Mouse (Mus musculus) CH12F3 (cell line): Measurements from ENCODE around the gene Neurl1b.

Experiments used
- in situ Hi-C: fragments of 300-500 bp; cut with MboI; formaldehyde crosslinking; loops from 2 replicates; pipeline ENCODE4 v1.14.3; 2020; ENCODE audit warnings: low sequenced_read_pairs

Gene Neurl1b

DNA sequence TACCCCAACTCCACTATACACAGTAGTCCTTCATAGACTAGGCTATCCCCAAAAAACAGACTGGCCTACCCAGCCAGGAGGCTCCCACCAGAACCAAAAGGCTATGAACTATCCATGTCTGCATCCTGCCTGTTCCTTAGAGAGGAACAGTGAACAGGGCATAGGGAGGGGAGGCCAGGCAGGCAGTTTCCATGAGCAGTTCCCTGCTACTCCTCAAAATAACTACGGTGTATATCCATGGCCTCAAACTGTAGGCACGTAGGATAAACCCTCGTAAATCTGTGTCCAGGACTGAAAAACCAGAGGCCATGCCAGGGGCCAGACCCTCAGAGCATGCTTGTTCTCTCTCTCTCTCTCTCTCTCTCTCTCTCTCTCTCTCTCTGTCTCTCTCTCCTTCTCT, 17.9 kb upstream of the Neurl1b start:
- in situ Hi-C loops = no loop called here

DNA sequence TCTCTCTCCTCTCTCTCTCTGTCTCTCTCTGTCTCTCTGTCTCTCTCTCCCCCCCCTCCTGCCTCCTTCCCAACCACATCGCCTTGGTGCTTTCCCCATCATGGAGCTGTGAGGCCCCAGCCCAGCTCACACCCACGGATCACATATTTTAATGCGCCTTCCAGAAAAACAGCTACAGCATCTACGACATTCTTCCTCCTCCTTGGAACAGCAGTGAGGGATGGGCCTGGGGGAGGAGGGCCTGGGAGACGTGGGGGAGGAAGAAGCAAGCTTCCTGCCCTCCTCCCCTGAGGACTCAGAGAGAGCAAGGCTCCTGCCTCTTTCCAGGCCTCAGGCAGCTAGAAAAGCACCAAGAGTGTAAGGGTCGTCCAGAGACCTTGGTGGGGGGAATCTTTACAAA, 17.3 kb upstream of the Neurl1b start:
- in situ Hi-C loops = no loop called here

DNA sequence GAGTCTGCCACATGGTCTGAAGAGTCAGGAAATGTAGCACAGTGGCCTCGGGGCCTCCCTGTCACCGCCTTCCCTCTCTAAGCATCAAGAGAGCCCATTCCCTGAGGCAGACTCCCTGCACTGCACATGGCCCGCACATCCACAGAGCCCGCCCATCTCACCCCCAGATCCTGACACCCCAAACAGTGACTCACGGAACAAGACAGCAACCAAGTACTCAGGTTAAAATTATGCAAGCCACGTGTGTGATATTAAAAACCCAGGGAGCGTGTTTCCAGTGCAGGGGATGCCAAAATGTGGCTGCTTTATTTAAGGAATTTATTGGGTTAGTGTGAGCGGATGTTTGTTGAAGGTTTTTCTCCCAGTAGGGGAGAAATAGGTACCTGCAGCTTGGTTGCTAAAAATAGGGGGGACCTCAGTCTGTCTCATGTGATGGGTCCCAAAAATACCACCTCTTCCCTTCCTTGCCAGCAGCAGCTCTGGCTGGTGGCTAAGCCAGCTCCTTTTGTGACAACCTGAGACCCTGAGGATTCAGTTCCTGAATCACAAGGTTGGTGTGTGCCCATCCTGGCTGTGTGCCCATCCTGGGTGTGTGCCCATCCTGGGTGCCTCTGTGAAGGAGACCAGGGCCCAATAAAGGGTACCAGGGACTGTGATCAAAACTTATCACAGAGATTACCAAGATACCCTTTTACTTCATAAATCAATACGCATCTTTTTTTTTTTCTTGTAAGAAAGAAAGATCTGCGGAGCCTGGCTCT, 9.1 kb upstream of the Neurl1b start:
- in situ Hi-C loops = no loop called here

DNA sequence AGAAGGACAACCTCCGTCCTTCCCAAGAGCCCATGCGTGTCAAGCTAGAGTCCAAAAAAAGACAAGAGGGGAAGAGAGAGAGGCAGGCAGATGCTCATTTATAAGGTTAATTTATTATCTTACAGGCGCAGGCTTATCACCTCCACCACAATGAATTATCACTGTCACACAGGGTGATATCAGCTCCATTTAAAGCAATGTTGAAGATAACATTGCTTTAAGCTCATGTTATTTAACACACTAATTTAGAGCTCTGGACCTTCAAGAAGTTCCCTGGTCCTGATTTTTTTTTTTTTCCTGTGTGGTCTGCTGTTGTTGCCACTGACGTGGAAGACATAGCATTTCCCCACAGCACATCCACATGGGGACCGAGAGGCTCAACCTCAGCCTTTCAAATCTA, 1.7 kb upstream of the Neurl1b start:
- in situ Hi-C loops = no loop called here

DNA sequence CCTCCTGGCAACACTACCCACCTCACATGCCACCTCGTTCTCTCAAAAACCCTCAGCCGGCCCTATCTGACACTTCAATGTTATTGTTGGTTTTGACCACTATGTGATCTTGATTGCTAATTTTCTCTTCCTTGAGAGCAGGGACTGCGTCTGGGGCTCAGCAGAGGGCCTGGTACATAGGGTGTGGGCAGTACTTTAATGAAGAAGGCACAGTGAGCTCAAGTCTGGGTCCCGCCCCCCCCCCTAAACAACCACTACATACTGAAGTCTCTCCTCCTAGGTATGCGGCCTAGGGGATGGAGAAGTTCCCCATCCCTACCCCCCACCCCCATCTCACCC, 476 bp upstream of the Neurl1b start:
- in situ Hi-C loops = no loop called here

DNA sequence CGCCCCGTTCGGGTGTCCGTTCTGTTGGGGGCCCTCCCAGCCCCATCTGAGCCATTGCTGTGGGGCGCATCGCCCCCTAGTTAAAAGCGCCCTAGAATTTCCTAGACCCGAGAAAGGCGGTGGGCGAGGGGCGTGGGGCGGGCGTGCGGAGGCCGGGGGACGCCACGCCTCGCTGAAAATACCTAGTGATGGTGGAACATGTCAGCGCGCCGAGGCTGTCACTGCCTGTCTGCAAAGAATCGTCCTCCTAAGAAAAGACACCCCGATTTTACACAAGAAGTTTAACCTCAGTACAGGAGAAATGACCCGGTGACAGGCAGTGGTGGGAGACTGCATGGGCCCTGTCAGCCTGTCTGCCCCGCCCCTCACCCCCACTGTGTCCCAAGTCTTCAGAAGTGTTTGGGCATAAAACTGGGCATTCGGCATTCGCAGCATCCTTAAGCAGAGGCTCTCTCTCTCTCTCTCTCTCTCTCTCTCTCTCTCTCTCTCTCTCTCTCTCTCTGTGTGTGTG, 781 bp downstream of the Neurl1b start:
- in situ Hi-C loops = no loop called here

DNA sequence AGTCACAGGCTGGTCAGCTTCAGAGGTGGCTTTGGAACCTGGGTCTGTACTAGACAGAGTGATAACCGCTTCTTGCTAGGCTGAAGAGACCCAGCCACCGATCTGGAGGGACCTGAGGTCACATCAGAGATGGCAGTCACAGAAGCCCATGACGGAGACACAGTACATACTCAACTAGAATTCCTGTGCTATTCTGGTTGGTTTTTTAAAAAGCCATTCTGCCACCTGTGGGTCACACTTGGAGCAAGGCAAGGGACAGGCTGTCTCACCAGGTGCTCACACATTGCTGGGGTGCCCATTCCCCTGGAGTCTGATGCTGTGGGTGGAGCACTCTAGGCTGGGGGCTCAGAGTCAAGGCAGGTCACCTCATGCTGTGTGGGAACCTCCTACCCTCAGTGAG, 1.5 kb downstream of the Neurl1b start:
- in situ Hi-C loops = no loop called here

DNA sequence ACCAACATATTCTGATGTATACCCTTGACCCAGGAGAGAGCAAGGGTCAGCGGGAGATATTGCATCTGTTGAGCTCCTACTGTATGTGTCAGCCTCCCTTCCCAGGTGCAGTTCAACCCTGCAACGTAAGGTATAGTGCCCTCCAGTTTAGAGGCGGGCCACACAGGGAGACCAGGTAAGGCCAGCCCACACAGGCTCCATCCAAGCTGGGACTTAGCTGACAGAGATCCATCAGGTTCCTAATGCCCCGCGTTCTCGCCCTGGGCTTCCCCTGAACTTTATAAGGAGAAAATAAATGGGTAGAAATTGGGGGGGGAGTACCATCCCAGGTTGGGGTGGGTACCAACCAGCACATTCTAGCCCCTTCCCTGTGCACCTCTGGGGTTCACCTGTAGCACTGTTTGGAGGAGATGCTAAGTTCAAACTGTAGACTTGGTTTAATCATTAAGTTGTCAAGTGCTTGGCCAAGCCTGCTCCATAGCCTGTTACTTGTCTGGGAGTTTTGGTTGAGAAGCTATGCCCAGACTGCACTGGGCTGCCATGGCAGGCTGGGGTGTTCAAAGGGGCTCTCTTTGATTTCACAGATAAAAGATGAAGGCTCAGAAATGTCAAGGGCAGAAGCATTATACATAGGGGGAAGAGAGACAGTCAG, 3.3 kb downstream of the Neurl1b start:
- in situ Hi-C loops = no loop called here

DNA sequence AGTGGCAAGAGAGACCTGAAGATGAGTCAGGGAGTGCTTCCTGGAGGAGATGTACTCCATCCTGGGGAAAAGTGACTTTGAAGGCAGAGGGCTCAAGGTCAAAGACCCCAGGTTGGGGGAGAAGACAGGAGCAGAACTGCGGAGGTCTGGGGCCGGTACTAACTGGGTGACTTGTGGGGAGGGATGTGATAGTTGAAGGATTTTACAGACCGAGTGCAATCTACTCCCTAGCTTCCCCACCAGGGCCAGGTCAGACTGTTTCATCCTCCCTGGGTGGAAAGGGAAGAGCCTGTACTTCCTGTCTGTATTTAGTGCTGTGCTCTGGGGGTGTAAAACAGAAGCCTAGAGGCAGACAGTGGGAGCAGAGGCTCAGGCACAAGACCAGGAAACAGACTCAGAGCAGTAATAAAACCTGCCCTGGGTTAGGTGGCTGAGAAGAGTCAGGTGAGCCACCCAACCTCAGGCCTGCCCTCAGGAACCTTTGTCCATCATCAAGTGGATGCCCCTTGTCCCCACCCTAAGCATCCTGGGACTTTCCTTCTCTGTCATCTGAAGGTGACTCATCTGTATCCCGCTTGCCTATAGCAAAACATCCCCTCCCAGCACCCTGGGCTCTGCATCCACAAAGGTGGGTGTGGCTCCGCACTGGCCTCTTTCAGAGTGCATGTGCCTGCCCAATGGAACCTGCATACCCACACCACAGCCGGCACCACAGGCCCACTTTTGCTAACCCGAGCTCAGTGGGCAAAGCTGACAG, 6.0 kb downstream of the Neurl1b start:
- in situ Hi-C loops = no loop called here

DNA sequence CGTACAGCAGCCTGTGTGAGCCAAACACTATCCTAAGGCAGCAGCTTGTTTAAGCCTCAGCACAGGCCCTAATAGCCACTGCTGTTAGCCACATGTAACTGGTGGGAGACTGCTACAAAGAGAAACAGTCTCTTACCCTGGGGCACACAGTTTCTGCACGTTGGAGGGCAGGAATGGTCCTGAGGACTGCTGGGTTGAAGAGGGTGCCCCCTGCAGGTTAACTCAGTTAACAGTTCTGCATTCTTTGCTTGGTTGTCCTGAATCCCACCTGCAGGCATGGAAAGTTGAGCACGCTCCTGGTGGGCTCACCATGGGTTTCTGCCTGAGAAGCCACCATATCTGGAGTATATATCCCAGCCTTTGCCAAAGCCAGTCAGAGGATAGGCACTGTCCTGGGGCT, 6.9 kb downstream of the Neurl1b start:
- in situ Hi-C loops = no loop called here

DNA sequence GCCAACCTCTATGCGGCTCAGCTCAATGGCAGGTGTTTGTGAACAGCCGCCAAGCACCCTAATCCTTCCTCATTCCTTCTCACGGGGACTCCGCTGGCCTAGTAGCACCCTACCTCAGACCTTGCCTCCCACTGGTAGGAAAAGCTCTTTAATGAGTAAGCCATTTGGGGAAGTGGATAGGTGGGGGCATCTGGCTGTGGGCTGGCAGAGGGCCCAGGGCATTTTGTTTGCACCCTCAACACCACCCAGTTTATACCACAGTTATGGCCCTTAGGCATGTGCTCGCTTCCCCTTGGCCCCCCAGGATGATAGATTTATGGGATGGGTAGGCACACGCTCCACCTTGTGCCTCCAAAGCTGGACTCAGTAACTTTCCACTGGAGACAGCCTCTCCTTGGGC, 7.8 kb downstream of the Neurl1b start:
- in situ Hi-C loops = no loop called here

DNA sequence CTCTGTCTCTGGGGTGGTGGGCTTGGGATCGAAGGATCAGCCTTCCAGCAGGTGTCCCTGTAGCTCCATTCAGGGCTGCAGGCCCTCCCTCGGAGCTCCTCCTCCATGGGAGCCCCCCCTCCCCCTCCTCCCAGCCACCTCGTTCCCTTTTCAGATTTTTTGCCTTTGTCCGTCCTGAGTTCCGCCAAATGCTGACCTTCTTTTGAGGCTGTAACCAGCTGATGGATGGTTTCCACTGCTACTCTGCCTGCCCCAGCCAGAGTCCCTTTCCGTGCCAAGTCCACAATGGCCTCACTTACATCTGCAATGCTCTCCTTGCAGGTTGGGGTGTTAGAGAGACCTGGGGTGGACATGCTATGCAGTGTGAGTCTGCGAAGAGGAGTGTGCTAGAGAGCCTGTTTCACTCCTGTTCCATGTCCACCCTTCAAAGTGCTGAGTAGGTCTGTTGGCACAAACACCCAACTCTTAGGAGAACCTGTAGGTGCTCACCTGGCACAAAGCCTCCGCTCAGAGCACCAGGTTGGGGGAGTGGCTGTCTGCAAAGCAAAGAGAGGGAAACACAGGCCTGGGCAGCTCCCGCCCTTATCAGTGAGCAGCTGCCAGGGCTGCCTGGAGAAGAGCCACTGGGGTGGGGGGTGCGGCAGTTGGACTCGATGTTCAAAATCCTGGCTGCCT, 9.5 kb downstream of the Neurl1b start:
- in situ Hi-C loops = no loop called here

DNA sequence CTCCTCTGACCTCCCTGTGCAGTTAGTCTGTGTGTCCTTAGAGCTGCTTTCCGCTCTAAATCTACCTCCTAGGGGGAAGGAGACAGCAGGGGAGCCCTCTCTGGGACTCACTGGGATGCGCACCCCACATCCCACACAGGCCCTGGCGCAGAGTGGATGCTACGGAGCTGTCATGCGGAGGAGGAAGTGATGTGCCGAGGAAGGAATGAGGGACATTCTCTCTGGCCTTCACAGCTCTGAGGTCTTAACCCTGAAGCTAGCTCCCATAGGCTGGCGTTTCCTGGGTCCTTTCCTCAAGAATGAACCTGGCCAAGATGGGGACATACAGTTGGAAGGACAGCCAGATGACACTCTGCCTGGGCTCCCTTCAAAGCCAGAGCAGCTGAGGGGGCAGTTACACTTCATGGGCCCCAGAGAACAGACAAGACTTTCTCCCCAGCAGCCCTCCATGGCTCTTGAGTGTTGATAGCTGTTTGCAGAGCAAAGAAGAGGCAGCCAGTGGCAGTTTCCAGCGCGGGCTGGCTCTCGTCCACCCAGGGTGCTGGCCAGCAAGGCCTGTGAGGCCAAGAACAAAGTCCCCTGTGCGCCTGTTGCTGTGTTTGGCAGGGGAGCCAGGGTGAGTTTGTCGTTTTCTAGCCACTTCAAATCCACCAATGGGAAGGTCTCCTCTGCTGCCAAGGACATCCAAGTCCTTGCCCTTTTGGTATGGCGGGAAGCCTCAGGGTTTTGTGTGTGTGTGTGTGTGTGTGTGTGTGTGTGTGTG, 10.5 kb downstream of the Neurl1b start:
- in situ Hi-C loops = no loop called here

DNA sequence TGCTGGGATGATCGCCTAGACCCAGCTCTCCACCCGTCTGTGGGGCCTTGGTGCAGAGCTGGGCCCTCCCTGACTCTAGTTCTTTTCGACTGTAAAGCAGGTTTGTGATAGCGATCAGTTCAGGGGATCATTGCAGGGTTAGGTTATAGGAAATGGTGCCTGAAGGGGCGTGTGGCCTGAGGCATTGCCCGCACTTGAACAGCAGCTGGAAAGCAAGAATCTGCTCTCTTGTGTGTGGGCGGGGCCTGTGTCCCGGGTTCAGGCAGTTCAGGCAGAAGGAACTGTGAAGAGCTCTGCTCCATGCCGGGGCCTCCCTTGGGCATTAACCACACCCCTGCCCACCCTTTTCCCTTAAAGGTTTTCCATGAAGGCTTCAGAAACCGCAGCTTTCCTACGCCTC, 18.7 kb downstream of the Neurl1b start:
- in situ Hi-C loops = no loop called here

DNA sequence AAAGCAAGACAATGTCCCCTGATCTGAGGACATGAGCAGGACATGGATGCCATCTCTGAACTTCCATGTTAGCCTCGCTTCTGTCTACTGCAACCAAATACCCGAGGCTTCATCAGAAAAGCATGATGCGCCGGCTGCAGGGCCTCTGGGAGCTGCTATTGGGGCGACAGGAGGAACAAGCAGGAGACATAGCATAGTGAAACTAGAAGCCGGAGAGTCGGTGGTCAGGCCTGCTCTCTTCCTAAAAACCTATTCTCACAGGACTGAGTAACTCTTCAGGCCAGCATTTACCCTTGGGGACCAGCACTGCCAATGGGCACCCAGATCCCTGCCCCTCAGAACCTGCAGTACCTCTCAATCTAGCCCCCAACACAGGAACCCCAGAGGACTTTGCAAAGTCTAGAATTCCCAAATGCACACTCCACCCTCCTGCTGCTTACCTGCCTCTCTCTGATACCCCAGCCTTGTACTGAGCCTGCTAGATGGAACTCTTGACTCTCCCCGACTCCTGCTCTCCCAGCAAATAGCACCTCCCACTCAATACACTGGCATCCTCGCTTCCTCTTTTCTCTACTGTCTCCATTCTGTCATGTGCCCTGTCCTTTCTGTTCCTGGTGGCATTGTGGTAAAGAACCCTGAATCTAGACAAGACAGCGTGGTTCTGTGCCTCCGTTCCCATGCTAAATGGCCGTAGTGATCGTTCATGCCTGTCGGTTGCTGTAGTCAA, 22.6 kb downstream of the Neurl1b start:
- in situ Hi-C loops = no loop called here

DNA sequence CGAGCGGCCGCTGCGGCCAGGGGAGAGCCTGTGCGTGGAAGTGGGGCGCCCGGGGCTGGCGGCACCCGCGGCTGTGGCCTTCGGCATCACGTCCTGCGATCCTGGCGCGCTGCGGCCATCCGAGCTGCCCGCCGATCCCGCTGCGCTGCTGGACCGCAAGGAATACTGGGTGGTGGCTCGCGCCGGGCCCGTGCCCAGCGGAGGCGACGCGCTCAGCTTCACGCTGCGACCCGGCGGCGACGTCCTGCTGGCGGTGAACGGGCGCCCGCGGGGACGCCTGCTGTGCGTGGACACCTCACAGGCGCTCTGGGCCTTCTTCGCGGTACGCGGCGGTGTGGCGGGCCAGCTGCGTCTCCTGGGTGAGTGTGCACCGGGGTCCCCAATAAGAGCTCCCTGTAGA, 24.4 kb downstream of the Neurl1b start:
- in situ Hi-C loops = no loop called here

DNA sequence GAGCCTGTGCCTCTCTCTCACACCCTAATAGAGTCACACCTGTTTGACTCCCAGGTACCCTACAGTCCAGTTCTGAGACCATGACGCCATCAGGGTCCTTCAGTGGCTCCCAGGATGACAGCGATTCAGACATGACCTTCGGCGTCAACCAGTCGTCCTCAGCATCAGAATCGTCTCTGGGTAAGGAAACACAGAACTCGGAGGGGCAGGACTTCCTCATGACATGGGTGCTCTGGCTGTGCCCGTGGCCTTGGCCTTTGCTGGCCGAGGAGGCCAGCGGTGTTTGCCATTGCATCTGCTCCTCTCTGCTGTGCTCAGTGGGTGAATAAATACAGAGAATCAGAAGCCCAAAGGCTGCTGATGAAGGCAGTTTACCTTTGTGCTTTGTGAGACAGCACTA, 26.4 kb downstream of the Neurl1b start:
- in situ Hi-C loops = no loop called here

DNA sequence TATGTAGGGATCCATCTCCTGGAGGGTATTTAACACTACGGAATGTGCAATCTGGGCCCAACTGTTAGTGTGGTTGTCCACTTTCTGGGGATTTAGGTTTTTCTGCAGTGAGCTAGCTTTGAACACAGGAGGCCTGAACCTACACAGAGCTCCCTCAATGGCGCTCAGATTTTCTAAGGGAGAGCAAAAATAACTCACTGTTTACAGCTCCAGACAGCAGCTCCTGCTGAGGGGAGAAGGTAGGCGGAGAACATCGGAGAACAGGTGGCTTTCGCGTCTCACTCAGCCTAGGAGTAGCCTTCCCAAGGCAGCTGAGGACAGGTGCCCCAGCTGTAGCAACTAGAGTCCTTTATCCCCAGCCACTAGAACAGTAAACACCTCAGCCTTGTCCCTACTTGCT, 27.6 kb downstream of the Neurl1b start:
- in situ Hi-C loops = no loop called here

DNA sequence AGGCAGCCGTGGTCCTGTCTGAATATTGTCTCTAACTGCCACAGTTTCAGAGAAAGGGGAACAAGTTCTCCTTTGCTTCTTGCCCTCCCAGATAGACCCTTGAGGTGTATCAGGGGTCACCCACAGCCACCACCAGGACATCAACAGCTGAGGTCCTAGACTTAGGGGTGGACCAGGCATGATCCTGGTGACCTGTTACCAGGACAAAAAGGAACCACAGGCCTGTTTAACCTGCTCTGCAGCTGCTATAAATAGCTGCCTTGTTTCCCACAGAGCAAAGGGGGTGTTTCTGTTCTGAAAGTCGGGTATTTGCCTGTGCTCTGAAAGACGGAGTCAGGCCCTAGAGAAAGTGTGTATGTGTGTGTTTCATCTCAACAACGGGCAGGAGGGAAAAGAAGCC, 29.2 kb downstream of the Neurl1b start:
- in situ Hi-C loops = no loop called here

DNA sequence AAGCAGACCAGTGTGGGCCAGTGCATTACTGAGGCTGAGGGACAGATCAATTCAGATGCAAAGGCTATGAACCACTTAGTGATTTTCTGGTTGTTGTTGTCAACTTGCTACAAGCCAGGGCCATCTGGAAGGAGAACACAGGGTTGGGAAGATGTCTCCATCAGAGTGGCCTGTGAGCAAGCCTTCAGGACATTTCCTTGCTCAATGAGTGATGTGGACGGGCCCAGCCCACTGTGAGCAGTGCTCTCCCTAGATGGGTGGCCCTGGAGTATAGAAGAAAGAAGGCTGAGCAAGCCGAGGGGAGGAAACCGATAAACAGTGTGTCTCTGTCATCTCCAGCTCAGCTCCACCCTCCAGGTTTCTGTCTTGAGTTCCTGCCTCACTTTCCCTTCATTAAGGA, 34.8 kb downstream of the Neurl1b start:
- in situ Hi-C loops = no loop called here
